Mouse (Mus musculus): ENCODE results near the gene Zc3hav1l. TPM values are rescaled to one million over a fixed set of nuclear protein-coding genes. Genes with fewer than 3 reads are reported as not detected.

Gene Zc3hav1l
- polyA plus RNA-seq (2015; fragmentation: Nextera tagmentation; extraction: Ambion mirVana): 6.1 and 7.1 TPM in 2 replicates

- WGBS: 0% methylated on average over 58 of the region's 70 CpGs
- Histone ChIP-seq H3K36me3 (peaks cover 19% of the 10 kb centered on the region), H3K4me2 (peak within 1 kb of the TSS; percentile 73), H3K27ac (replicated peaks) (peak within 1 kb of the TSS; percentile 95), H3K9me3 (replicated peaks) (no peaks in the 10 kb centered on the region), H3K27me3 (replicated peaks) (no peaks in the 10 kb centered on the region), H3K9ac (replicated peaks) (peak within 1 kb of the TSS; percentile 90), H3K4me1 (peaks cover 13% of the 10 kb centered on the region), H3K4me3 (replicated peaks) (peak within 1 kb of the TSS; percentile 73)
- peak; percentile 96 for ATAC-seq (ENCODE audit: low FRiP score)
Observed at GRCm38 (mm10) chr6:38298761-38299401, at the start of gene Zc3hav1l. Zc3hav1l (minus strand) TSS chr6:38299259.

GRCm38 (mm10) chr6:38347875-38348274, 48.8 kb upstream of the Zc3hav1l start:
- Histone ChIP-seq H3K4me2 (no peak overlapping the region), H3K4me3 (replicated peaks) (no peak overlapping the region), H3K27ac (replicated peaks) (no peak overlapping the region), H3K9ac (replicated peaks) (no peak overlapping the region), H3K27me3 (replicated peaks) (peaks cover 24% of the 10 kb centered on the region), H3K4me1 (no peaks in the 10 kb centered on the region), H3K9me3 (replicated peaks) (no peaks in the 10 kb centered on the region), H3K36me3 (no peaks in the 10 kb centered on the region)
- 77% methylated on average over 5 of the region's 5 CpGs for WGBS
- no peak for ATAC-seq (ENCODE audit: low FRiP score)

- H3K36me3 ChIP-seq: no peaks in the 10 kb centered on the region
- H3K27ac ChIP-seq (replicated peaks): no peak overlapping the region
- no peak overlapping the region for H3K4me3 ChIP-seq (replicated peaks)
- no peaks in the 10 kb centered on the region for H3K4me1 ChIP-seq
- H3K27me3 ChIP-seq (replicated peaks): peaks cover 7% of the 10 kb centered on the region; the same call in 1 of the 2 replicates
- no peak overlapping the region for H3K9ac ChIP-seq (replicated peaks)
- no peak for ATAC-seq (ENCODE audit: low FRiP score)
- no peak overlapping the region for H3K4me2 ChIP-seq
- 61% methylated on average over 7 of the region's 7 CpGs for WGBS
- H3K9me3 ChIP-seq (replicated peaks): no peaks in the 10 kb centered on the region
Observed at GRCm38 (mm10) chr6:38345796-38346195, 46.7 kb upstream of the Zc3hav1l start.

- H3K4me3 ChIP-seq (replicated peaks): no peak overlapping the region
- H3K27ac ChIP-seq (replicated peaks): no peak overlapping the region
- H3K4me1 ChIP-seq: no peaks in the 10 kb centered on the region
- no peak overlapping the region for H3K9ac ChIP-seq (replicated peaks)
- H3K27me3 ChIP-seq (replicated peaks): no peaks in the 10 kb centered on the region
- ATAC-seq (ENCODE audit: low FRiP score): no peak
- H3K9me3 ChIP-seq (replicated peaks): no peaks in the 10 kb centered on the region
- WGBS: 87% methylated on average over 7 of the region's 7 CpGs
- no peaks in the 10 kb centered on the region for H3K36me3 ChIP-seq
- no peak overlapping the region for H3K4me2 ChIP-seq
Observed at GRCm38 (mm10) chr6:38344006-38344670, 45.1 kb upstream of the Zc3hav1l start.

GRCm38 (mm10) chr6:38343581-38343980, 44.5 kb upstream of the Zc3hav1l start:
- Histone ChIP-seq H3K27me3 (replicated peaks) (no peaks in the 10 kb centered on the region), H3K4me2 (no peak overlapping the region), H3K27ac (replicated peaks) (no peak overlapping the region), H3K36me3 (no peaks in the 10 kb centered on the region), H3K9me3 (replicated peaks) (no peaks in the 10 kb centered on the region), H3K9ac (replicated peaks) (no peak overlapping the region), H3K4me1 (no peaks in the 10 kb centered on the region), H3K4me3 (replicated peaks) (no peak overlapping the region)
- 53% methylated on average over 3 of the region's 3 CpGs for WGBS
- ATAC-seq (ENCODE audit: low FRiP score): no peak

- H3K4me3 ChIP-seq (replicated peaks): no peak overlapping the region
- no peaks in the 10 kb centered on the region for H3K4me1 ChIP-seq
- H3K9ac ChIP-seq (replicated peaks): no peak overlapping the region
- no peaks in the 10 kb centered on the region for H3K36me3 ChIP-seq
- no peak overlapping the region for H3K27ac ChIP-seq (replicated peaks)
- 85% methylated on average over 8 of the region's 8 CpGs for WGBS
- H3K9me3 ChIP-seq (replicated peaks): no peaks in the 10 kb centered on the region
- no peak for ATAC-seq (ENCODE audit: low FRiP score)
- no peak overlapping the region for H3K4me2 ChIP-seq
- H3K27me3 ChIP-seq (replicated peaks): no peaks in the 10 kb centered on the region
Observed at GRCm38 (mm10) chr6:38342666-38342992, 43.6 kb upstream of the Zc3hav1l start.

- ATAC-seq (ENCODE audit: low FRiP score): no peak
- Histone ChIP-seq H3K9me3 (replicated peaks) (no peaks in the 10 kb centered on the region), H3K27ac (replicated peaks) (no peak overlapping the region), H3K9ac (replicated peaks) (no peak overlapping the region), H3K36me3 (no peaks in the 10 kb centered on the region), H3K4me3 (replicated peaks) (no peak overlapping the region), H3K4me2 (no peak overlapping the region), H3K27me3 (replicated peaks) (no peaks in the 10 kb centered on the region), H3K4me1 (no peaks in the 10 kb centered on the region)
- WGBS: 71% methylated on average over 11 of the region's 11 CpGs
Observed at GRCm38 (mm10) chr6:38341751-38342665, 42.9 kb upstream of the Zc3hav1l start.

- no peak for ATAC-seq (ENCODE audit: low FRiP score)
- no peaks in the 10 kb centered on the region for H3K4me1 ChIP-seq
Observed at GRCm38 (mm10) chr6:38339078-38339477, 40.0 kb upstream of the Zc3hav1l start.

GRCm38 (mm10) chr6:38337951-38338350, 38.9 kb upstream of the Zc3hav1l start:
- ATAC-seq (ENCODE audit: low FRiP score): no peak
- Histone ChIP-seq H3K4me3 (replicated peaks) (no peak overlapping the region), H3K4me2 (no peak overlapping the region), H3K9me3 (replicated peaks) (no peaks in the 10 kb centered on the region), H3K36me3 (no peaks in the 10 kb centered on the region), H3K27ac (replicated peaks) (no peak overlapping the region), H3K27me3 (replicated peaks) (no peaks in the 10 kb centered on the region), H3K9ac (replicated peaks) (no peak overlapping the region), H3K4me1 (no peaks in the 10 kb centered on the region)
- WGBS: 82% methylated on average over 6 of the region's 6 CpGs

More at GRCm38 (mm10) chr6:38339078-38339477, 40.0 kb upstream of the Zc3hav1l start:
- Histone ChIP-seq H3K36me3 (no peaks in the 10 kb centered on the region), H3K9me3 (replicated peaks) (no peaks in the 10 kb centered on the region), H3K4me3 (replicated peaks) (no peak overlapping the region), H3K27ac (replicated peaks) (no peak overlapping the region), H3K4me2 (no peak overlapping the region), H3K9ac (replicated peaks) (no peak overlapping the region), H3K27me3 (replicated peaks) (no peaks in the 10 kb centered on the region)
- 70% methylated on average over 2 of the region's 2 CpGs for WGBS

GRCm38 (mm10) chr6:38337166-38337705, 38.2 kb upstream of the Zc3hav1l start:
- no peaks in the 10 kb centered on the region for H3K27me3 ChIP-seq (replicated peaks)
- H3K9me3 ChIP-seq (replicated peaks): no peaks in the 10 kb centered on the region
- H3K4me3 ChIP-seq (replicated peaks): no peak overlapping the region
- no peak overlapping the region for H3K4me2 ChIP-seq
- no peak overlapping the region for H3K9ac ChIP-seq (replicated peaks)
- WGBS: 96% methylated on average over 4 of the region's 4 CpGs
- H3K4me1 ChIP-seq: no peaks in the 10 kb centered on the region
- no peaks in the 10 kb centered on the region for H3K36me3 ChIP-seq
- no peak overlapping the region for H3K27ac ChIP-seq (replicated peaks)
- ATAC-seq (ENCODE audit: low FRiP score): no peak

- H3K9ac ChIP-seq (replicated peaks): no peak overlapping the region
- 80% methylated on average over 6 of the region's 6 CpGs for WGBS
- no peaks in the 10 kb centered on the region for H3K9me3 ChIP-seq (replicated peaks)
- H3K36me3 ChIP-seq: no peaks in the 10 kb centered on the region
- no peak overlapping the region for H3K4me3 ChIP-seq (replicated peaks)
- no peaks in the 10 kb centered on the region for H3K4me1 ChIP-seq
- no peak for ATAC-seq (ENCODE audit: low FRiP score)
- H3K27ac ChIP-seq (replicated peaks): no peak overlapping the region
- H3K27me3 ChIP-seq (replicated peaks): no peaks in the 10 kb centered on the region
- H3K4me2 ChIP-seq: no peak overlapping the region
Observed at GRCm38 (mm10) chr6:38335264-38335663, 36.2 kb upstream of the Zc3hav1l start.
